Mouse (Mus musculus): ENCODE results near the gene Slc15a4.

The Slc15a4 gene

GRCm38 (mm10) chr5:127632167-127633145, at the start of gene Slc15a4, which contains the start of gene Glt1d1:
Gene Slc15a4 (minus strand): TSS chr5:127632897.
Gene Glt1d1 (plus strand): TSS chr5:127632262.
- peak; percentile 53 for DNase-seq

GRCm38 (mm10) chr5:127678501-127678900, 45.8 kb upstream of the Slc15a4 start:
- no peak for DNase-seq

- DNase-seq: no peak
These were observed 44.9 kb upstream of the Slc15a4 start for GRCm38 (mm10) chr5:127677561-127677960.

DNA sequence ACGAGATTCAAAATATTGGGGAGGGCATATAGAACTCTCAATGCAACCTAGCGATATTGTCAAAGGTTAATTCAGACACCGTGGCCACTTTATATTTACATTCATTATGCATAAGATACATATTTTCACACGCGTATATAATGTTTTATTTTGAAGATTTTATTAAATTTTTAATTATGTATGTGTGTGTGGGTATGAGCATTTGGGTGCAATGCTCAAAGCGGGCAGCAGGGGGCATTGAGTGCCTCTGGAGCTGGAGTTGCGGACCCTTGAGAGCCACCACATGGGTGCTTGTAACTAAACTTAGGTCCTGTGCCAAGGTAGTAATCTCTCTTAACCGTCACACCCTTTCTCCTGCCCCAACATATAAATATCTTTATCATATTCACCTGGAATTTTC, 41.2 kb upstream of the Slc15a4 start:
- DNase-seq: no peak

DNA sequence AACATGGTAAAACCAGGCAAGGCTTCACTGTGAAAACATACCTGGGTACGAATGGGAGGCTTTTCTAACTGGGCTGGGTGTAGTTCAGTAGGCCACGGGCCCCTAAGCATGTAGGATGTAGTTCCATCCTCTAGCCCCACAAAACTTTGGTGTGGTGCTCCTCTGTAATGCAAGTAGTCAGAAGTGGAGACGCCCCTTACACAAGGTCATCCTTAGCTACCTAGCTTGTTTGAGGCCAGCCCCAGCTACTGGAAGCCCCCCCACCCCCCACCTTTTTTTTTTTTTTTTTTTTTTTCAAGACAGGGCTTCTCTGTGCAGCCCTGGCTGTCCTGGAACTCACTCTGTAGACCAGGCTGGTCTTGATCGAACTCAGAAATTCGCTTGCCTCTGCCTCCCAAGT, 28.3 kb upstream of the Slc15a4 start:
- no peak for DNase-seq

DNA sequence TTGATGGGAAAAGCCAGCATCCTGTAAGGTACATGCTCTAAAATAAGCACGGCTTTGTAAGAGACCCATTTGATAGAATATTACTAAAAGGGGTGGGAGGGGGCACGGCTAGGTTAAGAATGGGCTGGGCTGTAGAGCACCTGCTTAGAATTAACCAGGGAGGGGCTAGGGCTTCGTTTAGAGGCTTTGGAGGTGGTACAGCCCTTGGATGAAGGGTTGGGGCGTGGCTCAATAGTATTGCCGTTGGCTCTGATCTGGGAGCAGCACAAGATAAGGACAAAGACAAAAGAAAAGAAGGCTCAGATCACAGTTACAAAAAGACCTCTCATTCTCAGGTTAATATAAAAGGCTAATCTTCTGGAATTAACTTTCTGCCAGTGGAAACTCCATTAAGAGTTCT, 27.6 kb upstream of the Slc15a4 start:
- no peak for DNase-seq

DNA sequence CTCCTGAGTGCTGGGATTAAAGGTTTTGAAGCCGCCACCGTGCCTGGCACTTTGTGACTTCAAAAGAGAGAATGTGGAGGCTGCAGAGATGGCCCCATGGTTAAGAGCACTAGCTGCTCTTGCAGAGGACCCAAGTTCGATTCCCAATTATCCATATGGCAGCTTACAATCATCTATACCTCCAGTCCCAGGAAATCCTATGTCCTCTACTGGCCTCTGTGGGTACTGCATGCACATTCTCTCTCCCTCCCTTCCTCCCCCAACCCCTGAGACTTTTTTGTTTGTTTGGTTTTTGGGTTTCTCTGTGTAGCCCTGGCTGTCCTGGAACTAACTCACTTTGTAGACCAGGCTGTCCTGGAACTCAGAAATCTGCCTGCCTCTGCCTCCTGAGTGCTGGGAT, 26.6 kb upstream of the Slc15a4 start:
- no peak for DNase-seq

DNA sequence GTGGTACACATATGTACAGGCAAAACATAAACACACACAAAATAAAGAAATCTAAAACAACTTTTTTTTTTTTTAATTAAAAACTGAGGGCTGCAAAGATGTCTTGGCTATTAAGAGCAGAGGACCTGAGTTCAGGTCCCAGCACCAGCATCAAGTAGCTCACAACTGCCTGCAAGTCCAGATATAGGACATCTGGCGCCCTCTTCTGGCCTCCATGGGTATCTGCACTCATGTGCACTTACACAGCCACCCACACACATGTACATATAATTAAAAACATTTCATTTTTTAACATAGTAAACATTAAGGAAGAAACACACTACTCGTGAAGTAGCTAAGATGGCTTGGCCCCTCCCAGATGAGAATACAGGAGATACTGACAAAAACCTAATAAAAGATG, 25.6 kb upstream of the Slc15a4 start:
- DNase-seq: no peak

DNA sequence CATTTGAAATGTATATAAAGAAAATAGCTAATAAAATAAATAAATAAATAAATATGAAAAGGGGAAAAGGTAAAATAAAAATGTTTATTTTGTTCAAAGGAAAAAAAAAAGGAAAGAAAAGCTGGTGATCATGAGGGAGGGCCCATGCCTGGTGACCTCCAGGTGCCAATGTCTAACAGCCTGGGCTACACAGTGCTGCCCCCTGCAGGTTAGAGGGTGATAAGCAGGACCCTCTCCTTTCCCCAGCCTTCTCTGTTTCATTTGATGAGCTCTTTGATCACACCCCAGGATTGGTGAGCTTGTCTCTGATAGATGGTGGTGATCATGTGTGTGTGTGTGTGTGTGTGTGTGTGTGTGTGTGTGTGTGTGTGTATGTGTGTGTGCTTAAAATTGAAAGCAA, 16.4 kb upstream of the Slc15a4 start:
- peak; percentile 30 for DNase-seq

DNA sequence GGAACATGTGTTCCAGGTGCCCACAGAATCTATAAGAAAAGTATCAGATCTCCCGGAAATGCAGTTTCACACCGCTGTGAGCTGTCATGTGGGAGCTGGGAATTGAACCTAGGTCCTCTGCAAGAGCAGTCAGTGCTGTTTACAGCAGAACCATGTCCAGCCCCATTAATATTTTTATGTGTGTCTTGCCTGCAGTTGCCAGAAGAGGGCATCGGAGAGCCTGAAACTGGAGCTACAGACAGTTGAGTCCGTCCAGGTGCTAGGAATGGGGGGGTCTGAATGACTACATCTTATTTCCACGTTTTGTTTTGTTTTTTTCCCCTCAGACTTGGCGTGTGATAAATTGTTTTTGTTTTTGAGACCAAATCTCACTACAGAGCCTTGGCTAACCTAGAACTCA, 15.3 kb upstream of the Slc15a4 start:
- peak; percentile 40 for DNase-seq

- no peak for DNase-seq
These were observed 8.7 kb upstream of the Slc15a4 start for GRCm38 (mm10) chr5:127641185-127641958.

- no peak for DNase-seq
These were observed 7.7 kb upstream of the Slc15a4 start for GRCm38 (mm10) chr5:127640359-127640758.

DNA sequence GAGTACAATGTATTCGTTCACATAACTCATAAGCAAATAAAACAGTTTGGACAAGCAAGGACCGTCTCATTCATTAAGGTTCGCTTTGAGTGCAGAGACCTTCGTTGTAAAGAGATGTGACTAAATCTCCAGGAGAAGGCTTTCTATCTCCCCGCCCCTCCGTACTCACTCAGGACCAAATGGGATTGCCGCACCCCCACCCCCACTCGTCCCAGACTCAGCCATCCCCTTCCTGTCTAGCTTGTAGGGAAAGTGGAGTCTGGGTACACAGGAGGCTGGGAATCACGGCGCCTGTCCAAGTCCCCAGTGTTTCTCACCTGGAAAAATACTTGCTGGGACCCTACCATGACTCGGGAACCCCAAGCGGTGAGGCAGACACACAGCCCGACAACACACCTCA, 6.9 kb upstream of the Slc15a4 start:
- DNase-seq: no peak

- no peak for DNase-seq
These were observed 6.4 kb upstream of the Slc15a4 start for GRCm38 (mm10) chr5:127639067-127639605.

- DNase-seq: no peak
These were observed 5.5 kb upstream of the Slc15a4 start for GRCm38 (mm10) chr5:127638177-127638576.

DNA sequence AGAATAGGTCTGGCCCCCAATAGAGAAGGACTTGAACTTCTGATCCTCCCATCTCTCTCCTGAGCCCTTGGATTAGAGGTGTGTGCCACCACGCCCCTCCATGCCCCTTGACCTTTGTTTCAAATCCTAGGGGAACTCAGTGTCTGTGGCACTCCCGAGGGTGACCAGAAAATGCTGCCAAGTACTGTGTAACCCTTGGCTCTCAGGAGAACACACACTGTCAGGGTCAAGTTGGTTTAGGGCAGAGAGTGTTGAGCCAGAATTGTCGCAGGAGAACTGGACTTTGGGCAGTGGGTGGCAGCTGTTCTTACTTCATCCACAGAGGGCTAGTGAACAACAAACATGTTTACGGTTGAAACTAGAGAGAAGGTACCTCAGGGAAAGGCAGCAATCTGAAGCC, 4.9 kb upstream of the Slc15a4 start:
- peak; percentile 66 for DNase-seq

GRCm38 (mm10) chr5:127633666-127634065, 969 bp upstream of the Slc15a4 start:
- no peak for DNase-seq

GRCm38 (mm10) chr5:127633188-127633587, 491 bp upstream of the Slc15a4 start:
- peak; percentile 42 for DNase-seq

DNA sequence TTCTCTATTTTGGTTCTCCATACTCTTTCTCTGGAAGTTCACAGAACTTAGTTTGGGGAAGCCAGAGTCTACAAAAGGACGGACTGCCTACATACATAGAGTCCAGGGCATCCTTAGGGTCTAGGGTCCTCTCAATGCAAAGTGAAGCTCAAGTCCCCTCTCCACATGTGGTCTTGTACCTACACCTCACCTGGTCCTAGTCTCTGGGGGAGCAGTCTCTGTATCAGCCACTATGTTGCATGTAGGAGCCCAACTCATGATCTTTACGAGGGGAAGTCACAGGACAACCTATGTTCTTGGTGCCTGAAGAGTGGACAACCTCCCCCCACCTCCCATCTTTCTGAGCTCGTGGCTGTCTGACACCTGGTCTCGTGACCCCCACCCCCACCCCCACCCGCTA, 1.0 kb downstream of the Slc15a4 start:
- no peak for DNase-seq

- no peak for DNase-seq
These were observed 5.5 kb downstream of the Slc15a4 start for GRCm38 (mm10) chr5:127627242-127627641.

- DNase-seq: no peak
These were observed 8.1 kb downstream of the Slc15a4 start for GRCm38 (mm10) chr5:127624427-127625213.

- DNase-seq: no peak
These were observed 11.6 kb downstream of the Slc15a4 start for GRCm38 (mm10) chr5:127621108-127621507.

DNA sequence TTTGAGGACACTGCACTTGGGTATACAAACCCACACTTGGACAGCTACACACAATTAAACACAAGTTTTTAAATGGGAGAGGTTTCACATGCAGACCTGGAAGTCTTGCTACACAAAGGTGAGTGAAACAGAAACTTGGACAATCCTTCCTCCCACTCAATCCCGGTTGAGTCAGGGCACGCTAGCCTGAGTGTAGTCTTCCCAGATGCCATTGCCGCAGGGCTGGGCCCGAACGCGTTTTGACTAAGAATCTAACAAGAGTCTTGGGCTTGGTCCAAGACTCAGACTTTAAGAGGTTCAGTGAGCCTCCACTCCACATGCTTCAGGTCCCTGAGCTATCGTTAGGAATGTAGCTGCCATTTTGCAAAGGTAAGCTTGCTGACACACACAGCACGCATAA, 12.3 kb downstream of the Slc15a4 start:
- DNase-seq: no peak

Data from kidney, adult 18-20 months (tissue).